Mouse (Mus musculus) limb, embryonic 12.5 days (tissue): ENCODE measurements around the gene Samd4. TPM values are rescaled to one million over a fixed set of nuclear protein-coding genes. Genes with fewer than 3 reads are reported as not detected.

Source experiments
- ATAC-seq: fragments of 200-750 bp; cut with Nextera tagmentation; 2 replicates; pipeline ENCODE4 v1.8.0; 2017; ENCODE audit warnings: low read depth, moderate TSS enrichment; ENCODE audit not compliant: insufficient number of reproducible peaks, insufficient read depth, low FRiP score, low TSS enrichment
- H3K27ac ChIP-seq: fragments of 300-500 bp; sonication (generic); 2 replicates; pipeline ENCODE4 v1.5.1; 2016; ENCODE audit warnings: mild to moderate bottlenecking, moderate library complexity
- H3K27me3 ChIP-seq: fragments of 300-500 bp; sonication (generic); 2 replicates; pipeline ENCODE4 v1.6.1; 2016; ENCODE audit warnings: mild to moderate bottlenecking, moderate library complexity
- H3K36me3 ChIP-seq: fragments of 300-500 bp; sonication (generic); 2 replicates; pipeline ENCODE4 v1.6.1; 2016; ENCODE audit warnings: mild to moderate bottlenecking, moderate library complexity
- H3K4me1 ChIP-seq: fragments of 300-500 bp; sonication (generic); replicated peaks from 2 replicates; pipeline ENCODE4 v1.6.1; 2016
- H3K4me2 ChIP-seq: fragments of 300-500 bp; sonication (generic); 2 replicates; pipeline ENCODE4 v1.6.1; 2016; ENCODE audit warnings: mild to moderate bottlenecking, moderate library complexity
- H3K4me3 ChIP-seq: fragments of 300-500 bp; sonication (generic); replicated peaks from 2 replicates; pipeline ENCODE4 v1.5.1; 2016; ENCODE audit warnings: mild to moderate bottlenecking
- H3K9ac ChIP-seq: fragments of 300-500 bp; sonication (generic); replicated peaks from 2 replicates; pipeline ENCODE4 v1.6.1; 2016; ENCODE audit warnings: mild to moderate bottlenecking, moderate library complexity
- H3K9me3 ChIP-seq: fragments of 300-500 bp; sonication (generic); 2 replicates; pipeline ENCODE4 v1.6.1; 2016; ENCODE audit warnings: mild to moderate bottlenecking, moderate library complexity
- WGBS: fragments of 180-500 bp; shearing (Covaris S2); methylation state at CpG from one replicate; pipeline ENCODE4 v1.1.7; 2016; 5-methylcytosine and 5-hydroxymethylcytosine counted together
- polyA plus RNA-seq: library from polyadenylated mRNA; unstranded; fragments of >200 nt; fragmentation: Nextera tagmentation; extraction: Ambion mirVana; gene quantifications from 2 replicates; pipeline ENCODE4 v1.2.1, GENCODE M21; 2016

The Samd4 gene
- polyA plus RNA-seq, 1 experiment from 2014 or later: 6.8 TPM

DNA sequence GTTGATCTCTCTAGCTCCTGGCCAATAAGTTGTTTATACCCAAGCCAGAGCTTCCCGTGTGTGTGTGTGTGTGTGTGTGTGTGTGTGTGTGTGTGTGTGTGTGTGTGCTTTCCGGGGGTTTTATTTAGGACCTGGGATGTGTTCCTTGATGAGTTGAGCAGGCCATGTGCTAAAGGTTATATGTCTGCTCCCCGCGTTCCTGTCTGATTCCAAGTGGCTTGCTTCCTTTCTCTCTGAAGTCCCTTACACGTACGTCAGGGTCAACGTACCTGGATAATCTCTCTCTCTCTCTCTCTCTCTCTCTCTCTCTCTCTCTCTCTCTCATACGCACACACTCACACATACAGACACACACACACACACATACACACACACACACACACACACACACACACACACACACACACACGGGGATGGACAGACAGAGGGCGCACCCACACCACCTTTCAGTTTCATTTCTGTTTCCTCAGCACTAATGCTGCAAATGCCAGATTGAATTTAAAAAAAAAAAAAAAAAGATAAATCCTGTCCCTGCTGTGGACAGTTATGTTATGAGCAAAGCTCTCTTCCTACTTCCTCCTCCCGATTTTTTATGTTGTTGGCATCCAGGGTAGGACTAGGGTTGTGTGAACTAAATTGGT, 117.6 kb downstream of the Samd4 start:
- no peak overlapping the region for H3K9ac ChIP-seq
- H3K4me1 ChIP-seq: peaks cover 10% of the 10 kb centered on the region
- H3K4me3 ChIP-seq: no peak overlapping the region
- ATAC-seq: no peak
- 82% methylated on average over 10 of the region's 11 CpGs for WGBS
- H3K4me2 ChIP-seq: no peak overlapping the region
- H3K36me3 ChIP-seq: no peaks in the 10 kb centered on the region
- H3K9me3 ChIP-seq: no peaks in the 10 kb centered on the region
- no peaks in the 10 kb centered on the region for H3K27me3 ChIP-seq
- H3K27ac ChIP-seq: no peak overlapping the region

GRCm38 (mm10) chr14:47000786-47001761, 118.4 kb downstream of the Samd4 start:
- ATAC-seq: peak; percentile 58; the same call in 1 of the 2 replicates
- H3K9me3 ChIP-seq: no peaks in the 10 kb centered on the region
- H3K4me1 ChIP-seq: peaks cover 10% of the 10 kb centered on the region
- whole genome bisulfite sequencing: 56% methylated on average over 24 of the region's 24 CpGs
- no peak overlapping the region for H3K9ac ChIP-seq
- H3K4me2 ChIP-seq: peak overlapping the region; percentile 4; the same call in 1 of the 2 replicates
- no peak overlapping the region for H3K4me3 ChIP-seq
- H3K27me3 ChIP-seq: no peaks in the 10 kb centered on the region
- H3K27ac ChIP-seq: no peak overlapping the region
- H3K36me3 ChIP-seq: no peaks in the 10 kb centered on the region

DNA sequence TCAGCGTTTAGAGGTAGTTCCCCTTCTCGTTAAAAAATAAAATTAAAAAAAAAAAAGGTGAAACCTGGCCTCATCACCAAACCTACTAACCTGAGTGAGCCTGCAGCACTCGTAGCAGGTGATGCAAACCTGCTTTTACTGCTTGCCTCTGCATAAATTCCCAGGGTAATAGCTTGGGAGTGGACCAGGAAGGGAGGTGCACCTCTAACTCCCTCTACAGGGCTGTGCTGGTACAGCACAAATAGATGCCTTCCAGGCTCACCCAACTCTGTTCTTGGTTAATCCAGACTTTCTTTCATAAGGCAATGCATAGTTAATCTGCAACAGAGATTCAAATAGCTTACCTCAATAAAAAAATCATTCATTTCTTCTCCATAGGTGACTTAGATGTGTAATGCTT, 121.5 kb downstream of the Samd4 start:
- WGBS: 20% methylated on average over 3 of the region's 3 CpGs
- no peak overlapping the region for H3K27ac ChIP-seq
- peaks cover 10% of the 10 kb centered on the region for H3K4me1 ChIP-seq
- H3K36me3 ChIP-seq: no peaks in the 10 kb centered on the region
- no peak overlapping the region for H3K4me3 ChIP-seq
- no peak for ATAC-seq
- no peaks in the 10 kb centered on the region for H3K27me3 ChIP-seq
- H3K9ac ChIP-seq: no peak overlapping the region
- no peaks in the 10 kb centered on the region for H3K9me3 ChIP-seq
- no peak overlapping the region for H3K4me2 ChIP-seq

GRCm38 (mm10) chr14:47011171-47012139, 128.8 kb downstream of the Samd4 start:
- Histone ChIP-seq H3K4me1 (peaks cover 9% of the 10 kb centered on the region; the same call in 1 of the 2 replicates), H3K4me3 (no peak overlapping the region), H3K9me3 (no peaks in the 10 kb centered on the region), H3K4me2 (no peak overlapping the region), H3K36me3 (no peaks in the 10 kb centered on the region), H3K9ac (no peak overlapping the region), H3K27me3 (no peaks in the 10 kb centered on the region), H3K27ac (0 out of 2 replicates have a peak overlapping the region, but pooled peaks have one; percentile 19)
- ATAC-seq: no peak
- WGBS: 73% methylated on average over 18 of the region's 18 CpGs

DNA sequence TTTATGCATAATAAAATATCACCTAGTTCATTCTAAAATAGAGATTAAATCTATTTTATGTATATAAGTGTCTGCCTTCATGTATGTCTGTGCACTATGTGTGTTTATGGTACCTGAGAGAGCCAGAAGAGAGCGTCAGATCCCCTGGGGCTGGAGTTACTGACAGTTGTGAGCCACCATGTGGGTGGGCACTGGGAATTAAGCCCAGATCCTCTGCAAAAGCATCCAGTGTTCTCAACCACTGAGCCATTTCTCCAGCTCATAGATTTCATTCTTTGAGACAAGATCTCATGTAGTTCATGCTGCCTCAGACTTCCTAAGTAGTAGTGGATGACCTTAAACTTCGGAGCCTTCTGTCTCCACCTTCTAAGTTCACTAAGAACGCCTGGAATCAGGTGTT, 133.0 kb downstream of the Samd4 start:
- no peak overlapping the region for H3K4me2 ChIP-seq
- no peak overlapping the region for H3K27ac ChIP-seq
- no peaks in the 10 kb centered on the region for H3K9me3 ChIP-seq
- WGBS: 85% methylated on average over 3 of the region's 3 CpGs
- H3K27me3 ChIP-seq: no peaks in the 10 kb centered on the region
- H3K4me3 ChIP-seq: no peak overlapping the region
- H3K9ac ChIP-seq: no peak overlapping the region
- H3K4me1 ChIP-seq: peaks cover 9% of the 10 kb centered on the region; the same call in 1 of the 2 replicates
- H3K36me3 ChIP-seq: no peaks in the 10 kb centered on the region
- no peak for ATAC-seq

- H3K36me3 ChIP-seq: no peaks in the 10 kb centered on the region
- H3K4me2 ChIP-seq: no peak overlapping the region
- 77% methylated on average over 3 of the region's 3 CpGs for WGBS
- no peak overlapping the region for H3K9ac ChIP-seq
- H3K4me3 ChIP-seq: no peak overlapping the region
- no peak overlapping the region for H3K27ac ChIP-seq
- H3K27me3 ChIP-seq: no peaks in the 10 kb centered on the region
- ATAC-seq: no peak
- no peaks in the 10 kb centered on the region for H3K4me1 ChIP-seq
- H3K9me3 ChIP-seq: no peaks in the 10 kb centered on the region
These were observed 135.0 kb downstream of the Samd4 start for GRCm38 (mm10) chr14:47017658-47018057.

DNA sequence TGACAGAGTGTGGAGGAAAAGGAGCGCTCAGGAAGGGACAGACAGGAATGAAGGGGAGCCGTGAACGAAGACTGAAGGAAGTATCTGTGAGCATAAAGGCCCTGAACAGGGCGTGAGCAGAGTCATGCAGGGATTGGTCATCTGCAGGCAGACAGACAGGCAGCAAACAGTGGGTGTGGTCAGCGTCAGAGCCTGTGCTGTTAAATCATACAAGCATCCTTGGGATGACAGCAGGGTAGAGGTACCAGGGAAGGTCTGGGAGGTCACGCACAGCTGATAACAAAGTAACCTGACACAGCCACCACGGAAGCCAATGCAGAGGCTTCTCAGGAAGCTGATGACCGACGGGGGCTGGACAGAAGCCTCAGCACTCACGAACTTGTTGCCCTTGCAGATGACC, 138.2 kb downstream of the Samd4 start:
- ATAC-seq: no peak
- H3K9me3 ChIP-seq: no peaks in the 10 kb centered on the region
- H3K27ac ChIP-seq: no peak overlapping the region
- no peaks in the 10 kb centered on the region for H3K4me1 ChIP-seq
- no peaks in the 10 kb centered on the region for H3K27me3 ChIP-seq
- H3K9ac ChIP-seq: no peak overlapping the region
- WGBS: 63% methylated on average over 10 of the region's 10 CpGs
- no peaks in the 10 kb centered on the region for H3K36me3 ChIP-seq
- H3K4me2 ChIP-seq: no peak overlapping the region
- H3K4me3 ChIP-seq: no peak overlapping the region

- Histone ChIP-seq H3K4me1 (no peaks in the 10 kb centered on the region), H3K27me3 (no peaks in the 10 kb centered on the region), H3K36me3 (no peaks in the 10 kb centered on the region), H3K9ac (no peak overlapping the region), H3K4me3 (no peak overlapping the region), H3K9me3 (no peaks in the 10 kb centered on the region), H3K27ac (no peak overlapping the region), H3K4me2 (no peak overlapping the region)
- WGBS: 92% methylated on average over 9 of the region's 9 CpGs
- ATAC-seq: no peak
These were observed 140.9 kb downstream of the Samd4 start for GRCm38 (mm10) chr14:47023529-47023928.

DNA sequence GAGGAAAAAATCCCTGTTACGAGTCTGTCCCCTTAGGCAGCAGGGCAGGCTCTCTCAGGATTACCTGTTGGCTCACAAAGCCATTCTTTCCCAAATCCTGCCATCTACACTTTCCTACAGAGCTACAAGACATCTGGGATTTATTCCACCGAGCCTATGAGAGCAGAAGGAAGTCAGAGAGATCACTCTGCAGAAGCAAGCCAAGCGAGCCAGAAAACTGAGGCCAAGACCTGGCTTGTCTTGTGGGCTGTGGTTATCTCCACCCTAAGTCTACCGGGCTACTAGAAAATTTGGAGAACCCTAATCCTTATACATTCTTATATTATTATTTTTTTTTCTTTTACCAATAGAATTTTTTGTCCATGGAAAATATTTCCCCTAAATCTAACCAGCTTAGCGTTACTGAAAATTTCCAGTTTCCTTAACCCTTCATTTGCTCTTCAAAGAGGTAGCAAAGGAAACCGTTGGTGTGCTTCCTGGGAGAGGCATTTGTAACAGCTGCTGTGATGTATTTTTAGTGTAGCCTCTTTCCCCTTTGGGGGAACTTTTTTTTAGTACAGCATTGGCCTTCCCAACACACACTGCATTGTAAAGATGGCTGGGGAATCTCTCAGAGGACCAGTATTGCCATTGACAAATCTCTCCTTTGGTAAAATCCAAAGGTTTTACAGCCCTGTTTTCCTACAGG, 144.9 kb downstream of the Samd4 start:
- 0 out of 2 replicates have a peak, but pooled peaks cover 3% of the 10 kb centered on the region for H3K4me1 ChIP-seq
- no peak overlapping the region for H3K27ac ChIP-seq
- H3K4me3 ChIP-seq: no peak overlapping the region
- H3K9me3 ChIP-seq: no peaks in the 10 kb centered on the region
- no peak for ATAC-seq
- H3K4me2 ChIP-seq: no peak overlapping the region
- no peak overlapping the region for H3K9ac ChIP-seq
- no peaks in the 10 kb centered on the region for H3K27me3 ChIP-seq
- no peaks in the 10 kb centered on the region for H3K36me3 ChIP-seq
- WGBS: 57% methylated on average over 6 of the region's 6 CpGs

GRCm38 (mm10) chr14:47031542-47031941, 148.9 kb downstream of the Samd4 start:
- H3K36me3 ChIP-seq: no peaks in the 10 kb centered on the region
- WGBS: 56% methylated on average over 2 of the region's 2 CpGs
- no peaks in the 10 kb centered on the region for H3K9me3 ChIP-seq
- no peak overlapping the region for H3K27ac ChIP-seq
- no peak overlapping the region for H3K9ac ChIP-seq
- 0 out of 2 replicates have a peak, but pooled peaks cover 3% of the 10 kb centered on the region for H3K4me1 ChIP-seq
- ATAC-seq: no peak
- no peaks in the 10 kb centered on the region for H3K27me3 ChIP-seq
- H3K4me2 ChIP-seq: no peak overlapping the region
- no peak overlapping the region for H3K4me3 ChIP-seq
